Mouse (Mus musculus): ENCODE data around the gene Fer1l5.
A peak's percentile ranks its signal among the peaks of the same experiment; 100 is the strongest.

The Fer1l5 gene

GRCm38 (mm10) chr1:36429511-36429910, 57.4 kb downstream of the Fer1l5 start:
- DNase-seq (ENCODE audit: extremely low read depth, low read depth, low spot score) = no peak

GRCm38 (mm10) chr1:36432999-36433398, 60.9 kb downstream of the Fer1l5 start:
- DNase-seq (ENCODE audit: extremely low read depth, low read depth, low spot score) = no peak

GRCm38 (mm10) chr1:36433616-36434015, 61.5 kb downstream of the Fer1l5 start:
- no peak for DNase-seq (ENCODE audit: extremely low read depth, low read depth, low spot score)

GRCm38 (mm10) chr1:36435071-36435470, 63.0 kb downstream of the Fer1l5 start:
- no peak for DNase-seq (ENCODE audit: extremely low read depth, low read depth, low spot score)

GRCm38 (mm10) chr1:36436515-36436914, 64.4 kb downstream of the Fer1l5 start:
- no peak for DNase-seq (ENCODE audit: extremely low read depth, low read depth, low spot score)

- DNase-seq (ENCODE audit: extremely low read depth, low read depth, low spot score) = no peak
These were observed 65.1 kb downstream of the Fer1l5 start for GRCm38 (mm10) chr1:36437223-36437622.

GRCm38 (mm10) chr1:36441101-36441500, 69.0 kb downstream of the Fer1l5 start:
- peak; percentile 85 for DNase-seq (ENCODE audit: extremely low read depth, low read depth, low spot score)

GRCm38 (mm10) chr1:36444471-36445464, 72.7 kb downstream of the Fer1l5 start, which contains the start of gene Lman2l:
Gene Lman2l (minus strand): TSS chr1:36445271.
- peak; percentile 56 for DNase-seq (ENCODE audit: extremely low read depth, low read depth, low spot score)

GRCm38 (mm10) chr1:36445508-36445907, 73.4 kb downstream of the Fer1l5 start:
- DNase-seq (ENCODE audit: extremely low read depth, low read depth, low spot score) = no peak

GRCm38 (mm10) chr1:36446106-36446824, 74.2 kb downstream of the Fer1l5 start:
- DNase-seq (ENCODE audit: extremely low read depth, low read depth, low spot score) = no peak

GRCm38 (mm10) chr1:36446841-36447240, 74.8 kb downstream of the Fer1l5 start:
- no peak for DNase-seq (ENCODE audit: extremely low read depth, low read depth, low spot score)

GRCm38 (mm10) chr1:36454055-36454815, 82.1 kb downstream of the Fer1l5 start:
- no peak for DNase-seq (ENCODE audit: extremely low read depth, low read depth, low spot score)

GRCm38 (mm10) chr1:36457388-36458014, 85.4 kb downstream of the Fer1l5 start:
- no peak for DNase-seq (ENCODE audit: extremely low read depth, low read depth, low spot score)

- DNase-seq (ENCODE audit: extremely low read depth, low read depth, low spot score) = no peak
These were observed 86.1 kb downstream of the Fer1l5 start for GRCm38 (mm10) chr1:36458169-36458568.

- no peak for DNase-seq (ENCODE audit: extremely low read depth, low read depth, low spot score)
These were observed 89.7 kb downstream of the Fer1l5 start for GRCm38 (mm10) chr1:36461829-36462228.

GRCm38 (mm10) chr1:36465641-36466160, 93.6 kb downstream of the Fer1l5 start:
- DNase-seq (ENCODE audit: extremely low read depth, low read depth, low spot score) = no peak

- no peak for DNase-seq (ENCODE audit: extremely low read depth, low read depth, low spot score)
These were observed 95.4 kb downstream of the Fer1l5 start for GRCm38 (mm10) chr1:36467446-36467845.

- DNase-seq (ENCODE audit: extremely low read depth, low read depth, low spot score) = no peak
These were observed 97.8 kb downstream of the Fer1l5 start for GRCm38 (mm10) chr1:36469811-36470444.

- no peak for DNase-seq (ENCODE audit: extremely low read depth, low read depth, low spot score)
These were observed 99.4 kb downstream of the Fer1l5 start, which contains the start of gene Cnnm4 for GRCm38 (mm10) chr1:36471181-36472105. Gene Cnnm4 (plus strand): TSS chr1:36471620.
